Mouse (Mus musculus): Measurements from ENCODE around the gene Prdm11. TPM values are rescaled to one million over a fixed set of nuclear protein-coding genes. Genes with fewer than 3 reads are reported as not detected.
A peak's percentile ranks its signal among the peaks of the same experiment; 100 is the strongest.

The Prdm11 gene
- polyA plus RNA-seq, 1 experiment from 2014 or later = 8.0 TPM

DNA sequence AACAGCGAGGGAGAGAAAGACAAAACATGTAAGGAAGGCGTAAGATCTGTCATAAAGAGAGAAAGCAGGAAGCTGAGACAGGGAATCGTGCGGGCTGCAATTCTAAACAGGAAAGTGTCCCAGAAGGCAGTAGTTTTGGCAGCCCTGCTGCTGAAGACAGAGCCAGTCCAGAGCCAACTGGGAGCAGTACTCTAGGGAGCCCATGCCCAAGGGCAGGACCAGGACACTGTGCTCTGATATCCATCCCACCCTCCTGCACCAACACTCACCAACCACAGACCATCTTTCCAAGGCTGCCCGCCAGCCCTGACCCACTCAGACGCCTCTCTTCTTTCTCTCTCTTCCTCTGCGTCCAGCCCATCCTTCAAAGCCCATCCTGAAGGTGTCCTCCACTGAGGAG, 5.1 kb downstream of the Prdm11 start:
- H3K27me3 ChIP-seq (ENCODE audit: control insufficient read depth, insufficient read depth, low read length) = no peaks in the 10 kb centered on the region
- H3K9ac ChIP-seq (replicated peaks; ENCODE audit: low read depth, low read length) = peak overlapping the region; percentile 21; the same call in 1 of the 2 replicates
- ATAC-seq (ENCODE audit: insufficient number of reproducible peaks, insufficient read depth, low FRiP score, low read depth) = no peak
- H3K4me2 ChIP-seq (replicated peaks; ENCODE audit: low read depth, low read length) = no peak overlapping the region
- peaks cover 6% of the 10 kb centered on the region; the same call in 1 of the 2 replicates for H3K36me3 ChIP-seq (ENCODE audit: control insufficient read depth, insufficient read depth, low read length)
- peaks cover 48% of the 10 kb centered on the region for H3K4me1 ChIP-seq (ENCODE audit: control insufficient read depth, insufficient read depth, low read length)
- H3K9me3 ChIP-seq (ENCODE audit: control insufficient read depth, low read depth, low read length) = no peaks in the 10 kb centered on the region
- 49% methylated on average over 7 of the region's 7 CpGs for WGBS
- peak overlapping the region; percentile 80 for H3K27ac ChIP-seq (ENCODE audit: low read length)
- H3K4me3 ChIP-seq (ENCODE audit: low read depth, low read length) = no peak overlapping the region

DNA sequence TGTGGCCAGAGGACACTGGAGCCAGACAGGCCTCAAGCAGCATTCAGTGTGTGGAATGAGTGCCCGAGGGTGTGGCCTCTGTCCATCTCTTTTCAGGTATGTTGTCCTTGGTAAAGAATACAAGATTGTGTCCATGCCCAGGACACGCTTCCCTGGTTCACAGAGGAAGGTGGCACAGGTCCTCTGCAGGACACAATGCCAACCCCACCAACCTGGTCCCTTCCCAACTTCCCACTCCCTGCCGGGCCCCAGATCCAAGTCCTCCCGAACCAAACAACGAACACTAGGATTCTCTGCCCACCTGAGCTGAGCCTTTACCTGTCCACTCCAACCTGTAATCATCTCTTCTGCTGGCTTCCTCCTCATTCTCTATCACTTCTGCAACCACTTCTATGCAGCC, 6.3 kb downstream of the Prdm11 start:
- H3K27me3 ChIP-seq (ENCODE audit: control insufficient read depth, insufficient read depth, low read length) = no peaks in the 10 kb centered on the region
- WGBS = 93% methylated on average over 5 of the region's 5 CpGs
- H3K36me3 ChIP-seq (ENCODE audit: control insufficient read depth, insufficient read depth, low read length) = peaks cover 6% of the 10 kb centered on the region; the same call in 1 of the 2 replicates
- no peak for ATAC-seq (ENCODE audit: insufficient number of reproducible peaks, insufficient read depth, low FRiP score, low read depth)
- no peaks in the 10 kb centered on the region for H3K9me3 ChIP-seq (ENCODE audit: control insufficient read depth, low read depth, low read length)
- H3K4me2 ChIP-seq (replicated peaks; ENCODE audit: low read depth, low read length) = no peak overlapping the region
- no peak overlapping the region for H3K4me3 ChIP-seq (ENCODE audit: low read depth, low read length)
- no peak overlapping the region for H3K27ac ChIP-seq (ENCODE audit: low read length)
- H3K9ac ChIP-seq (replicated peaks; ENCODE audit: low read depth, low read length) = no peak overlapping the region
- H3K4me1 ChIP-seq (ENCODE audit: control insufficient read depth, insufficient read depth, low read length) = peaks cover 56% of the 10 kb centered on the region

DNA sequence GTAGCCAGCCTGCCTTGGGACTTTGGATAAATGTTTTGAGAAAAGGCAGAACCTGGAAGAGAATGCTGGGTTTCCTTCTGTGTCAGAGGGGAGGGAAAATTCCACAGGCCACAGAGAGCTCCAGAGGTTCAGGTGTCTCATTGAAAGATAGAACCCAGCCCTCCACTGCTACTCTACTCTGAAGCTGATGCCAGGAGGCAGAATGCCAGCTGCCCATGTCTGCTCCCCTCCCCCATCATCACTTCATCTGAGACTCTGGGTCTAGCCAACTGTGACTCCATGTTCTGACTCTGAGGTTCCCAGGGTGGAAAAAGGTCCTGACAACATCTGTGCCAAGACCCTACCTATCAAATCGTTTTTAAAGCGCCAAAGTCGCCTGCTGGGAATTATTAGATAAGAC, 6.9 kb downstream of the Prdm11 start:
- H3K4me2 ChIP-seq (replicated peaks; ENCODE audit: low read depth, low read length) = no peak overlapping the region
- 82% methylated on average over 3 of the region's 3 CpGs for WGBS
- H3K27me3 ChIP-seq (ENCODE audit: control insufficient read depth, insufficient read depth, low read length) = no peaks in the 10 kb centered on the region
- H3K36me3 ChIP-seq (ENCODE audit: control insufficient read depth, insufficient read depth, low read length) = peaks cover 6% of the 10 kb centered on the region; the same call in 1 of the 2 replicates
- no peak overlapping the region for H3K9ac ChIP-seq (replicated peaks; ENCODE audit: low read depth, low read length)
- H3K4me3 ChIP-seq (ENCODE audit: low read depth, low read length) = no peak overlapping the region
- ATAC-seq (ENCODE audit: insufficient number of reproducible peaks, insufficient read depth, low FRiP score, low read depth) = no peak
- H3K9me3 ChIP-seq (ENCODE audit: control insufficient read depth, low read depth, low read length) = no peaks in the 10 kb centered on the region
- H3K27ac ChIP-seq (ENCODE audit: low read length) = no peak overlapping the region
- peaks cover 49% of the 10 kb centered on the region for H3K4me1 ChIP-seq (ENCODE audit: control insufficient read depth, insufficient read depth, low read length)

DNA sequence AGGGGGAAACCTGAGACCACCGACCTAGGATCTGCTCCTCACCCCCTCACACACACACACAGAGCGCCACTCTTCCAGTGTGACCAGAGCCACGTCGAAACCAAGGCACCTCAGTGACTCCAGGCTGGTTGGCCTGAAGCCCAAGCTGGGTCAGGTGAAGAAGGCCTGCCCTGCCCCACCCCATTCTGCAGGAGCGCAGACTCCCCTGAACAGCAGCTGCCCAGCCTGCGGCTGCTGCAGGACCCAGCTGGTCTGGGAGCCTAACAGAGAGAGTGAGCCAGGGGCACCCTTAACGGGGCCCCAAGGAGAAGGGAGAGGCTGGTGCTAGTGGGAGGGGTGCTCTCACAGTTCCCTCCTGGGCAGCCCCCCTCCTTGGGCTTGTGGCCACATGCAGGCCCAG, 10.3 kb downstream of the Prdm11 start:
- Histone ChIP-seq H3K4me1 (ENCODE audit: control insufficient read depth, insufficient read depth, low read length) (peaks cover 52% of the 10 kb centered on the region), H3K9ac (replicated peaks; ENCODE audit: low read depth, low read length) (no peak overlapping the region)
- 12% methylated on average over 7 of the region's 7 CpGs for WGBS

DNA sequence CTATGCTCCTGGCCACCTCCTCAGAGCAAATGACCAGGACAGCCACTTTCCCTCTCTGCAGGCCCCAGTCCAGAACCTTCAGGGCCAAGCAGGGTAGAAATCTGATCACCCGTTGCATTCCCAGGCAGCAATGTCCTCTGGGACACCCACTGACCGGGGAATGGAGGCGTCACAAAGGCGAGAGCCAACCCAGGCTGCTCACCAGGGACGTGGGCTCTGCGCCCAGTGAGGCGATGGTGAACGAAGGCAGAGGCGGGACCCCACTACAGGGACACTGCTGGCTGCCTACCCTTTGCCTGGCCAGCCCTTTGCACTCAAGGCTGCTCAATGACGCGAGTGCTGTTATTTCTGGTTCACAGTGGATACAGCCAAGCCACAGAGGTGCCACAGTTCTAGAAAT, 13.3 kb downstream of the Prdm11 start:
- no peak for ATAC-seq (ENCODE audit: insufficient number of reproducible peaks, insufficient read depth, low FRiP score, low read depth)
- no peak overlapping the region for H3K4me2 ChIP-seq (replicated peaks; ENCODE audit: low read depth, low read length)
- no peak overlapping the region for H3K4me3 ChIP-seq (ENCODE audit: low read depth, low read length)
- H3K27ac ChIP-seq (ENCODE audit: low read length) = no peak overlapping the region
- no peak overlapping the region for H3K9ac ChIP-seq (replicated peaks; ENCODE audit: low read depth, low read length)
- no peaks in the 10 kb centered on the region for H3K9me3 ChIP-seq (ENCODE audit: control insufficient read depth, low read depth, low read length)
- peaks cover 65% of the 10 kb centered on the region for H3K4me1 ChIP-seq (ENCODE audit: control insufficient read depth, insufficient read depth, low read length)
- no peaks in the 10 kb centered on the region for H3K27me3 ChIP-seq (ENCODE audit: control insufficient read depth, insufficient read depth, low read length)
- WGBS = 82% methylated on average over 11 of the region's 11 CpGs
- H3K36me3 ChIP-seq (ENCODE audit: control insufficient read depth, insufficient read depth, low read length) = no peaks in the 10 kb centered on the region

More for the DNA sequence above, 10.3 kb downstream of the Prdm11 start:
- Histone ChIP-seq H3K27me3 (ENCODE audit: control insufficient read depth, insufficient read depth, low read length) (no peaks in the 10 kb centered on the region), H3K4me3 (ENCODE audit: low read depth, low read length) (no peak overlapping the region), H3K27ac (ENCODE audit: low read length) (peak overlapping the region; percentile 82), H3K4me2 (replicated peaks; ENCODE audit: low read depth, low read length) (0 out of 2 replicates have a peak overlapping the region, but pooled peaks have one; percentile 4), H3K36me3 (ENCODE audit: control insufficient read depth, insufficient read depth, low read length) (no peaks in the 10 kb centered on the region), H3K9me3 (ENCODE audit: control insufficient read depth, low read depth, low read length) (no peaks in the 10 kb centered on the region)
- peak; percentile 84 for ATAC-seq (ENCODE audit: insufficient number of reproducible peaks, insufficient read depth, low FRiP score, low read depth)

DNA sequence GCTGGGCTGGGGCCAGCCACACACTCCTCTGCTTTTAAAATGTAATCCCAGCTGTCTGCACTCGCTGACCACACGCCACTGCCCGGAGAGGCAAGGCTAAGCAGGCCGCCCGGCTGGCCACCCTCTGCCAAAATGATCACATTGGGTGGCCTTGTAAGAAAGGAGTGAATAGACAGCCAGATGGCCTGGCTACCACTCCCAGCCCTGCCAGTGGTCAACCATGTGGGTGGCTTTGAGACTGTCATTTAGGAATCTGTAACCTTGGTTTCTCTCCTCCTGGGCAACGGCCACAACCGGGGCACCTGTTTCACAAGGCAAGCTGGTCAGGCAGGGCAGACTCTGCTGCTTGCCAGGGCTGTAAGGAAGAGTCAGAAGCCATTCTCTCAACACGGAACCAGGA, 13.9 kb downstream of the Prdm11 start:
- 81% methylated on average over 8 of the region's 8 CpGs for WGBS

DNA sequence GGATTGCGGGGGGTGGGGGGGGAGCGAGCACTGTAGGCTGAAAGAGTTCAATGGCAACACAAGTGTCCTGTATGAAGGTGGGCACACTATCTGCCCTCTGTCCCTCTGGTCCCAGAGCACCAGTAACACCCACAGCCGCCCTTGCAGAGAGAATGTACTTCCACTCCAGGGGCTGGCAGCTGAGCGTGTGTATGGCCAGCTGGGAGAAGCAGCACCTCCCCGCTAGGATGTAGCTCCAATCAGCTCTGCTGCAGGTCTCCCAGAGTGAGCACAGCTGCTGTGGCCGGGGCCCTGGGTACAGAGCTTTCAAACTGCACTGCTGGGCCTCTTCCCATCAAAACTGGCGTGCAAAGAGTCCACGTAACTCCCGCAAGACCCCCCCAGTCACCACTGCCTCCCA, 14.9 kb downstream of the Prdm11 start:
- H3K36me3 ChIP-seq (ENCODE audit: control insufficient read depth, insufficient read depth, low read length) = no peaks in the 10 kb centered on the region
- H3K27me3 ChIP-seq (ENCODE audit: control insufficient read depth, insufficient read depth, low read length) = no peaks in the 10 kb centered on the region
- peaks cover 48% of the 10 kb centered on the region for H3K4me1 ChIP-seq (ENCODE audit: control insufficient read depth, insufficient read depth, low read length)
- H3K9me3 ChIP-seq (ENCODE audit: control insufficient read depth, low read depth, low read length) = no peaks in the 10 kb centered on the region
- peak; percentile 35; the same call in 1 of the 2 replicates for ATAC-seq (ENCODE audit: insufficient number of reproducible peaks, insufficient read depth, low FRiP score, low read depth)
- no peak overlapping the region for H3K4me2 ChIP-seq (replicated peaks; ENCODE audit: low read depth, low read length)
- WGBS = 48% methylated on average over 9 of the region's 9 CpGs
- no peak overlapping the region for H3K4me3 ChIP-seq (ENCODE audit: low read depth, low read length)
- peak overlapping the region; percentile 1; the same call in 1 of the 2 replicates for H3K27ac ChIP-seq (ENCODE audit: low read length)
- H3K9ac ChIP-seq (replicated peaks; ENCODE audit: low read depth, low read length) = no peak overlapping the region

More for the DNA sequence above, 13.9 kb downstream of the Prdm11 start:
- Histone ChIP-seq H3K4me2 (replicated peaks; ENCODE audit: low read depth, low read length) (no peak overlapping the region), H3K9ac (replicated peaks; ENCODE audit: low read depth, low read length) (no peak overlapping the region), H3K27me3 (ENCODE audit: control insufficient read depth, insufficient read depth, low read length) (no peaks in the 10 kb centered on the region), H3K4me3 (ENCODE audit: low read depth, low read length) (no peak overlapping the region), H3K9me3 (ENCODE audit: control insufficient read depth, low read depth, low read length) (no peaks in the 10 kb centered on the region), H3K36me3 (ENCODE audit: control insufficient read depth, insufficient read depth, low read length) (no peaks in the 10 kb centered on the region), H3K4me1 (ENCODE audit: control insufficient read depth, insufficient read depth, low read length) (peaks cover 59% of the 10 kb centered on the region), H3K27ac (ENCODE audit: low read length) (no peak overlapping the region)
- no peak for ATAC-seq (ENCODE audit: insufficient number of reproducible peaks, insufficient read depth, low FRiP score, low read depth)

DNA sequence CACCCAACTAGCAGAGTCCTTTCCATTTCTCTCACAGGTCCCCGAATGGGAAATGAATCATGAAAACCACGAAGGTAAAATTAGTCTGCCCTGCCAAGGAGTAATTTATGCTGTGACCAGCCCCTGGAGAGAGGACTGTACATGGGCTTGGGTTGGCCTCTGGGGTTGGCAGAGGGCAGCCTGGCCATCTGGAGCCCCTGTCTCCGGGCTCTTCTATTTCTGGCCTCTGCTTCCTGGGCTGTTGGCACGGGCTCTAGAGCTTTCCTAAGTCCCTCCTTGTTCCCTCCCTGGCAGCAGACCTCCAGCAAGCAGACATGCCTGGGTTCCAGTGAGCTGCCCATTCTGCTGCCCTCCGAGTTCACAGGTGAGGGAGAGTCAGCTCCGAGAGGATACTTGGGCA, 15.9 kb downstream of the Prdm11 start:
- Histone ChIP-seq H3K9ac (replicated peaks; ENCODE audit: low read depth, low read length) (no peak overlapping the region), H3K27me3 (ENCODE audit: control insufficient read depth, insufficient read depth, low read length) (no peaks in the 10 kb centered on the region), H3K9me3 (ENCODE audit: control insufficient read depth, low read depth, low read length) (no peaks in the 10 kb centered on the region), H3K27ac (ENCODE audit: low read length) (no peak overlapping the region), H3K4me3 (ENCODE audit: low read depth, low read length) (no peak overlapping the region), H3K36me3 (ENCODE audit: control insufficient read depth, insufficient read depth, low read length) (no peaks in the 10 kb centered on the region), H3K4me2 (replicated peaks; ENCODE audit: low read depth, low read length) (no peak overlapping the region), H3K4me1 (ENCODE audit: control insufficient read depth, insufficient read depth, low read length) (peaks cover 39% of the 10 kb centered on the region)
- 77% methylated on average over 6 of the region's 6 CpGs for WGBS
- no peak for ATAC-seq (ENCODE audit: insufficient number of reproducible peaks, insufficient read depth, low FRiP score, low read depth)
